Mouse (Mus musculus) bone marrow, adult 2 months (tissue): Measurements from ENCODE around the gene Atf1.

Experiments
- CTCF ChIP-seq: fragments of 200-500 bp; IDR thresholded peaks from 2 replicates; pipeline ENCODE4 v1.5.1; 2011; ENCODE audit warnings: low read length, control low read depth; ENCODE audit not compliant: control insufficient read depth, insufficient read depth
- POLR2A ChIP-seq: fragments of 200-500 bp; IDR thresholded peaks from 2 replicates; pipeline ENCODE4 v1.6.1; 2011; ENCODE audit warnings: low read depth, mild to moderate bottlenecking, control low read depth, low read length, borderline replicate concordance; ENCODE audit not compliant: control insufficient read depth

GRCm38 (mm10) chr15:100251153-100251780 is 23.6 kb downstream of the Atf1 start:
- TF ChIP-seq POLR2A (no peak), CTCF (no peak)
